Mouse (Mus musculus) lung, postnatal 25 days (tissue): ENCODE results near the gene Tha1.

Experiments
- DNase-seq: peaks from one replicate; pipeline ENCODE4 v3.0.0; 2022; ENCODE audit warnings: low spot score

Tha1 gene

GRCm38 (mm10) chr11:117825333-117826101, 47.8 kb downstream of the Tha1 start, which contains the start of the genes Afmid and Tk1:
TSS of gene Afmid (plus strand) at chr11:117825924.
TSS of gene Tk1 (minus strand) at chr11:117826092.
- peak; percentile 77 for DNase-seq

DNA sequence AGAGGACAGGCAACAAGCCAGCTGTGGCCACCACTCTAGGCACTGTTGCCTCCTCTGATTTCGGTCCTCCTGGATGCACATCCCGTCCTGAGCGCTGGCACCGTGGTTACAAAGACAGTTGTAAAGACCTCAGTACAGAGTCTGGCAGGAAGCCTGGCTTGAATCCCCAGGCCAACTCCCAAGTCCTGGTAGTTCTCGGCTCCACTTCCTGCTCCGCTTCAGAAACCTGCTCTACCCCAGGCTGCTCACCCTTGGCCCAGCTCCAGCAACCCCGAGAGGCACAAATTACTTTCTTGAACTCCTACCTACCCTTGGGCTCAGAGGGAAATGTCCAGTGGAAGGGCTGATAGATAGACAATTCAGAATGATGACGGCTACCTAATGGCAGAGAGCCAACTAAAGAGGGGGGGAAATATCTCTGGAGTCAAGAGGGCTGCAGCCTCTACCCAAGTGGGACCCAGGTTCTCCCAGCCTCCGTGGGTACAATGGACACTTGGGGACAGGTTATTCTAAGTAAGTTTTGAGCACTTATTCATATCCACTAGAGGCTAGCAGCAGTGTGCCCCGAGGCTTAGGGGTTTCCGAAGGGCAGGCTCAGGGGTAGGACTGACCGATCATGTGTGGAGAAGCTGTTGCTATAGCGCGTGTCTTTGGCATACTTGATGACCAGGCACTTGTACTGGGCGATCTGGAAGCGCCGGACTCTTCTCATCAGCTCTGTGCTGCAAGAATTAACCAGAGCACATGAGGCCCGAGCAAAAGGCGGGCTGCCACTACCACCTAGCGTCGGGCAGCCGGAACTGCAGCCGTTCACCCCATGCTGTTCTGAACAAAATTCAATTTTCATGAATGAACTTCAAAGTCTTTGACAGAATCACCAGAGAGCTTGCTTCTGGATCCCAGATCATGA, 49.0 kb downstream of the Tha1 start:
- peak; percentile 85 for DNase-seq

GRCm38 (mm10) chr11:117823411-117823810, 49.9 kb downstream of the Tha1 start:
- no peak for DNase-seq

- no peak for DNase-seq
These were observed 50.5 kb downstream of the Tha1 start for GRCm38 (mm10) chr11:117822728-117823241.

DNA sequence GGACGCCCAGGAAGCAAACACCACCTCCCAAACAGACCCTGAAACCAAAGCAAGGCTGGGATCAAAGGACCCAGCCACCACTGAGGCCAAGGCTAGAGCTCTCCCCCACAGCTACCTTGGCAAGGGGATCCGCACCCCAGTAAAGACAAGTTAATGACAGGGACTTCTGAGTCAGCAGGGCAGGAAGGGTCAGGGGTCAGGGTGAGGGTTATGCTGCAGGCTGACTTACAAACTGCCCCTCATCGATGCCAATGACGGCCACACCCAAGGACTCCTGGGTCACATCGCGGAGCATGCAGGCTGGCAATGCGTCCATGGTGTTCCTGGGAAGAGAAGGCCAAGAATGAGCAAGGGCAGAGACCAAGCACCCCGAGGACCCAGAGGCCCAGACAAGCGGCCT, 51.4 kb downstream of the Tha1 start:
- no peak for DNase-seq

DNA sequence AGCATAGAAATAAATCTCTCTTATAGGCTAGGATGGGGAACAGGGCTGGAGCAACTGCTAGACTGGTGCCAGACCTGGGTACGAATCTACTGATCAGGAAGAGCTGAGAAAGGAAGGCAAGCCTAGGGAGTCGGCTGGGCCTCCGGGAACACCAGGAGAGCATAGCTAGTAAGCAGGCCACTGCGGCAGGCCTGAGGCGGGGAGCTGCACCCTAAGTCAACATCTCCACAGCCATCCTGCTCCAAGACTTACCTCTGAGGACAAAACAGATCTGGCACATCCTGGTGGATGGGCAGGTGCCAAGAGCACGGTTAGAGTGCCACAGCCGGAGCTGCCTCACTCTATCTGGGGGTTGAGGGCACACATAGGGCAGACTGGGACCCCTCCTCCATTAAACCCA, 53.1 kb downstream of the Tha1 start:
- no peak for DNase-seq

DNA sequence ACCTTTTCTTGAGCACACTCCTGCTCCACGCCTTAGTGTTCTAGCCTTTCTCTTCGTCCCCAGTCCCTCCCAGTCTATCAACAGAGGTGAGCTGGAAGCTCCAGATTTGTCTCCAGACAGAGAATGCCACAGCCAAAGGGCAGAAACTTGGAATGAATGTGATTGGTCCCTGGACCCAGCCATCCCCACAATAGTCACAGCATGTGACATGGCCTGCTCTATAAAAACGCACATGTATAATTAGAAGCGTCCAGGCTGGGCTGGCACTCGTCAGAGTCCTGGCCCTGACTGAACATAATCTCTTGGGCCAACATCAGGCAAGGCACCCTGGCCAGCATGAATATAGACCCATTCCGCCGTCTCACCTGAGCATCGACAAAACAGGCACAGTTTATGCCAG, 54.2 kb downstream of the Tha1 start:
- DNase-seq, result no peak
